Mouse (Mus musculus): Measurements from ENCODE around the gene Pcdh7. TPM values are rescaled to one million over a fixed set of nuclear protein-coding genes. Genes with fewer than 3 reads are reported as not detected.

Gene Pcdh7
- polyA plus RNA-seq, 1 experiment from 2014 or later, result 5.8 TPM

- Histone ChIP-seq H3K27me3 (replicated peaks) (no peaks in the 10 kb centered on the region), H3K27ac (no peak overlapping the region), H3K9me3 (no peaks in the 10 kb centered on the region), H3K4me2 (replicated peaks) (no peak overlapping the region), H3K4me1 (replicated peaks) (no peaks in the 10 kb centered on the region), H3K4me3 (replicated peaks) (no peak overlapping the region), H3K9ac (no peak overlapping the region), H3K36me3 (no peaks in the 10 kb centered on the region)
- 66% methylated on average over 4 of the region's 4 CpGs for WGBS
- ATAC-seq, result no peak
Observed at GRCm38 (mm10) chr5:57963792-57964191, 246.0 kb downstream of the Pcdh7 start.

DNA sequence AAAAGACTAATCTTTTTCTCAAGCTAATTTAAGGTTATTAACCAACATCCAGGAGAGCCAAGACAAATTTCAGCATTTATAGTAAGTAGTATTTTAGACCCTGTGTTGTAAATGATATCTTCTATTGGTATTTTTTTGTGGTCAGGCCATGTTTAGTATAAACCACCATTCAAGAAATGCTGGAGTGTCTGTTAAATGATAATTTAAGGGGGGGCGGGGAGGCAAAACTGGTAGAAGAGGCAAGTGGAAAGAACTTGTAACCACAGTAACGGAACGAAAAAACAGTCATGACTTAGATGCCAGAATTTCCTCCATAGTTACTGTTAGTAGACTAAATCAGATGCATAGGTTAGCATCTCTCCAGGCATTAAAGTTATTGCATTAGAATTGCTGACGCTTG, 246.4 kb downstream of the Pcdh7 start:
- no peak for ATAC-seq
- no peak overlapping the region for H3K27ac ChIP-seq
- no peaks in the 10 kb centered on the region for H3K9me3 ChIP-seq
- no peaks in the 10 kb centered on the region for H3K36me3 ChIP-seq
- no peak overlapping the region for H3K4me3 ChIP-seq (replicated peaks)
- H3K9ac ChIP-seq, result no peak overlapping the region
- H3K4me2 ChIP-seq (replicated peaks), result no peak overlapping the region
- WGBS, result 80% methylated on average over 4 of the region's 4 CpGs
- no peaks in the 10 kb centered on the region for H3K27me3 ChIP-seq (replicated peaks)
- no peaks in the 10 kb centered on the region for H3K4me1 ChIP-seq (replicated peaks)

- Histone ChIP-seq H3K4me3 (replicated peaks) (no peak overlapping the region), H3K9me3 (no peaks in the 10 kb centered on the region), H3K27me3 (replicated peaks) (no peaks in the 10 kb centered on the region), H3K9ac (no peak overlapping the region), H3K4me1 (replicated peaks) (no peaks in the 10 kb centered on the region), H3K4me2 (replicated peaks) (no peak overlapping the region), H3K27ac (no peak overlapping the region), H3K36me3 (no peaks in the 10 kb centered on the region)
- 75% methylated on average over 2 of the region's 2 CpGs for WGBS
- ATAC-seq, result no peak
Observed at GRCm38 (mm10) chr5:57993584-57993983, 275.8 kb downstream of the Pcdh7 start.

GRCm38 (mm10) chr5:58021331-58021730, 303.6 kb downstream of the Pcdh7 start:
- WGBS, result 66% methylated on average over 2 of the region's 2 CpGs

DNA sequence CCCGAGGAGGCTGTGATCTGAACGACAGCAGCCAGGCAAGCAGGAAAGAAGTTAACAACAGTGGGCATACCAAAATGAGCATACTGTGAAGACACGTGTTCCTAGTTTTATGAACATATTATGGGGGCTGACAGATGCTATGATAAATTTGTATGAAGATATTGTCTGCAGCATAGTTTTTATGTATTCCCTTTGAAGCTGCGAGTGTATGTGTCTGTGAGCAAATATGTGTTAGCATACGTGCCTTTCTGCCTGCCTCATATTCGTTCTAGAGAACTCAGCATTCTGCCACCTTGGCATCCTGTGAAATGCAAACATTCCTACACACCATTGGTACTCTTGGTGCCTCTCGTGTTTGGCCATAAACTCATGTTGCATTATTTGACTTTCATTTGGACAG, 307.4 kb downstream of the Pcdh7 start:
- Histone ChIP-seq H3K27ac (no peak overlapping the region), H3K4me2 (replicated peaks) (no peak overlapping the region), H3K36me3 (no peaks in the 10 kb centered on the region), H3K27me3 (replicated peaks) (no peaks in the 10 kb centered on the region), H3K4me3 (replicated peaks) (no peak overlapping the region), H3K4me1 (replicated peaks) (no peaks in the 10 kb centered on the region), H3K9me3 (no peaks in the 10 kb centered on the region), H3K9ac (no peak overlapping the region)
- no peak for ATAC-seq
- WGBS, result 67% methylated on average over 7 of the region's 7 CpGs

More at GRCm38 (mm10) chr5:58021331-58021730, 303.6 kb downstream of the Pcdh7 start:
- no peaks in the 10 kb centered on the region for H3K27me3 ChIP-seq (replicated peaks)
- no peaks in the 10 kb centered on the region for H3K36me3 ChIP-seq
- no peaks in the 10 kb centered on the region for H3K4me1 ChIP-seq (replicated peaks)
- no peak for ATAC-seq
- no peak overlapping the region for H3K27ac ChIP-seq
- H3K4me3 ChIP-seq (replicated peaks), result no peak overlapping the region
- no peak overlapping the region for H3K9ac ChIP-seq
- no peak overlapping the region for H3K4me2 ChIP-seq (replicated peaks)
- no peaks in the 10 kb centered on the region for H3K9me3 ChIP-seq

GRCm38 (mm10) chr5:58025759-58026158, 308.0 kb downstream of the Pcdh7 start:
- H3K27me3 ChIP-seq (replicated peaks), result no peaks in the 10 kb centered on the region
- ATAC-seq, result no peak
- H3K9me3 ChIP-seq, result no peaks in the 10 kb centered on the region
- H3K27ac ChIP-seq, result no peak overlapping the region
- no peaks in the 10 kb centered on the region for H3K36me3 ChIP-seq
- H3K9ac ChIP-seq, result no peak overlapping the region
- H3K4me3 ChIP-seq (replicated peaks), result no peak overlapping the region
- no peaks in the 10 kb centered on the region for H3K4me1 ChIP-seq (replicated peaks)
- no peak overlapping the region for H3K4me2 ChIP-seq (replicated peaks)
- 27% methylated on average over 8 of the region's 8 CpGs for WGBS

- H3K9me3 ChIP-seq, result no peaks in the 10 kb centered on the region
- no peak for ATAC-seq
- H3K36me3 ChIP-seq, result no peaks in the 10 kb centered on the region
- H3K4me3 ChIP-seq (replicated peaks), result no peak overlapping the region
- H3K4me1 ChIP-seq (replicated peaks), result no peaks in the 10 kb centered on the region
- H3K27me3 ChIP-seq (replicated peaks), result no peaks in the 10 kb centered on the region
- no peak overlapping the region for H3K4me2 ChIP-seq (replicated peaks)
- no peak overlapping the region for H3K27ac ChIP-seq
- no peak overlapping the region for H3K9ac ChIP-seq
- 60% methylated on average over 3 of the region's 3 CpGs for WGBS
Observed at GRCm38 (mm10) chr5:58039875-58040274, 322.1 kb downstream of the Pcdh7 start.

GRCm38 (mm10) chr5:58044216-58044615, 326.4 kb downstream of the Pcdh7 start:
- Histone ChIP-seq H3K9me3 (no peaks in the 10 kb centered on the region), H3K27me3 (replicated peaks) (no peaks in the 10 kb centered on the region), H3K4me2 (replicated peaks) (no peak overlapping the region), H3K9ac (no peak overlapping the region), H3K27ac (no peak overlapping the region), H3K36me3 (no peaks in the 10 kb centered on the region), H3K4me3 (replicated peaks) (no peak overlapping the region), H3K4me1 (replicated peaks) (no peaks in the 10 kb centered on the region)
- 75% methylated on average over 4 of the region's 4 CpGs for WGBS
- no peak for ATAC-seq

GRCm38 (mm10) chr5:58081054-58081453, 363.3 kb downstream of the Pcdh7 start:
- Histone ChIP-seq H3K9ac (no peak overlapping the region), H3K27ac (no peak overlapping the region), H3K36me3 (no peaks in the 10 kb centered on the region), H3K27me3 (replicated peaks) (no peaks in the 10 kb centered on the region), H3K4me2 (replicated peaks) (no peak overlapping the region), H3K4me3 (replicated peaks) (no peak overlapping the region), H3K9me3 (no peaks in the 10 kb centered on the region), H3K4me1 (replicated peaks) (no peaks in the 10 kb centered on the region)
- WGBS, result 70% methylated on average over 4 of the region's 4 CpGs
- no peak for ATAC-seq

DNA sequence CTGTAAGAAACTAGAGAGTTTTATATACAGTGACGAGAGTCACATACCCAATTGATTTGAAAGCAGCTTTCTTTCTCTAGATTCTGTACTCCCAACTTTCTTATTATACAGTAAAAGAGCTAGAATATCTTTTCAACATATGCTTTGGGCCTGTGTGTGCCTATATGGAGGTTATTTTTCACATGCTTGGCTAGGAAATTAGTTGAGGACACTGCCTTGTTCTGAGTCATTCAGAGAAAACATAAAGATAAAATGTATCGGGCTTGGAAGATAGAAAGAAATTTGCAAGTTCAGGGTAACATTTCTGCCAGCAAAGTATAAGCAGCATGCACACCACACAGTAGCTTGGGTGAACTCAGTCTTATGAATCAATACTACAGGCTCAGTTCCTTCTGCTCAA, 364.5 kb downstream of the Pcdh7 start:
- Histone ChIP-seq H3K27me3 (replicated peaks) (no peaks in the 10 kb centered on the region), H3K4me3 (replicated peaks) (no peak overlapping the region), H3K9ac (no peak overlapping the region), H3K36me3 (no peaks in the 10 kb centered on the region), H3K27ac (no peak overlapping the region), H3K4me2 (replicated peaks) (no peak overlapping the region), H3K4me1 (replicated peaks) (no peaks in the 10 kb centered on the region), H3K9me3 (no peaks in the 10 kb centered on the region)
- 88% methylated on average over 2 of the region's 2 CpGs for WGBS
- no peak for ATAC-seq

DNA sequence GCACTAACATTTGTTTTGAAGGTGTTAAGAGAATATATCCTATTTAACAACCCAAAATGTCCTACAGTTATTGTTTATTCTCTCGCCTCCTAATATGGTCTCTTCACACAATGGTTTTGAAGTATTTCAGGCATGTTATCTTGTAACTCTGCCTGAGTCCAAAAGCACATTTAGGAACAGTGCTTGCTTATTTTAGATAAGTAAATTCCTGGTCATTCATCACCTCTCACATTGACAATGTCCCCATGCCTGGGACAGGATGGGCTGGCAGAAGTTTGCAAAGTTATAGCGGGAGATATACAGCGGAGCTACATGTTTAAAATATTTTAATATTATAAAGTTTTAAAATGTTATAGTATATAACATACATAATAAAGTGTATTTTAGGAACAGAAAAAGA, 365.3 kb downstream of the Pcdh7 start:
- Histone ChIP-seq H3K9me3 (no peaks in the 10 kb centered on the region), H3K9ac (no peak overlapping the region), H3K4me3 (replicated peaks) (no peak overlapping the region), H3K4me2 (replicated peaks) (no peak overlapping the region), H3K27ac (no peak overlapping the region), H3K27me3 (replicated peaks) (no peaks in the 10 kb centered on the region), H3K4me1 (replicated peaks) (no peaks in the 10 kb centered on the region), H3K36me3 (no peaks in the 10 kb centered on the region)
- ATAC-seq, result no peak
- 81% methylated on average over 3 of the region's 3 CpGs for WGBS

DNA sequence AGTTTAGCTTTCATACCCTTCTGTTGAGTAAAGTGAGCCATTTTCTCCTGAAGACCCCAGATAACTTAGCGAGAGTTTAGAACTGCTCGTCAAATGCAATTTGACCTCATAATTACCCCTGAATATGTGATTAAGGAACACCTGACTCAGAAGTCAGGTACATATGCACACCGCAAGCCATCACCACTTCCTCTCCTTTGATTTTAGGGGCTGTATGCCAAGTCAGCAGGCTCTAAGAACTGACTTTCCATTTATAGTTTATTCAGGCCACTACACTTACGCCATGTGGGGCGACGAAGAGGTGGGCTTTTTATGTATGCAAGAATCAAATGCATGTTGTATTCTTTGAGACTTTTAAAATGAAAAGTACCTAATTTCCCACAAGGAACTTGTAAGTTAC, 366.2 kb downstream of the Pcdh7 start:
- no peaks in the 10 kb centered on the region for H3K9me3 ChIP-seq
- no peaks in the 10 kb centered on the region for H3K36me3 ChIP-seq
- H3K27me3 ChIP-seq (replicated peaks), result no peaks in the 10 kb centered on the region
- H3K4me3 ChIP-seq (replicated peaks), result no peak overlapping the region
- no peak for ATAC-seq
- WGBS, result 88% methylated on average over 6 of the region's 6 CpGs
- H3K4me2 ChIP-seq (replicated peaks), result no peak overlapping the region
- no peaks in the 10 kb centered on the region for H3K4me1 ChIP-seq (replicated peaks)
- H3K27ac ChIP-seq, result no peak overlapping the region
- H3K9ac ChIP-seq, result no peak overlapping the region

- H3K27me3 ChIP-seq (replicated peaks), result no peaks in the 10 kb centered on the region
Observed at GRCm38 (mm10) chr5:58108665-58109364, 391.0 kb downstream of the Pcdh7 start.

More at GRCm38 (mm10) chr5:58108665-58109364, 391.0 kb downstream of the Pcdh7 start:
- 89% methylated on average over 4 of the region's 4 CpGs for WGBS
- ATAC-seq, result no peak
- Histone ChIP-seq H3K4me1 (replicated peaks) (no peaks in the 10 kb centered on the region), H3K4me2 (replicated peaks) (no peak overlapping the region), H3K9ac (no peak overlapping the region), H3K4me3 (replicated peaks) (no peak overlapping the region), H3K27ac (no peak overlapping the region), H3K9me3 (no peaks in the 10 kb centered on the region), H3K36me3 (no peaks in the 10 kb centered on the region)
